Mouse (Mus musculus): ENCODE measurements at regions not wholly inside any gene's neighbourhood (a gene's known extent, or its start where the extent isn't known, plus 50 kb on each side); places are given as distances from the start of the nearest gene placed in this dataset.

GRCm38 (mm10) chr1:163512008-163512407, 108.5 kb upstream of the Gorab start:
- no peak overlapping the region for H3K9ac ChIP-seq (replicated peaks; ENCODE audit: low read depth, low read length)
- H3K4me3 ChIP-seq (ENCODE audit: low read depth, low read length), result no peak overlapping the region
- H3K4me2 ChIP-seq (ENCODE audit: low read depth, low read length), result no peak overlapping the region
- no peak overlapping the region for H3K27ac ChIP-seq (ENCODE audit: low read depth, low read length)
- no peaks in the 10 kb centered on the region for H3K4me1 ChIP-seq (ENCODE audit: control insufficient read depth, insufficient read depth, low read length)
- no peak for ATAC-seq (ENCODE audit: low read depth)
- no peaks in the 10 kb centered on the region for H3K9me3 ChIP-seq (ENCODE audit: control insufficient read depth, low read length)
- 65% methylated on average over 1 of the region's 1 CpGs for WGBS
- H3K27me3 ChIP-seq (ENCODE audit: control insufficient read depth, insufficient read depth, low read length), result no peaks in the 10 kb centered on the region
- no peaks in the 10 kb centered on the region for H3K36me3 ChIP-seq (ENCODE audit: control insufficient read depth, insufficient read depth, low read length)

GRCm38 (mm10) chr1:163505035-163505434, 101.6 kb upstream of the Gorab start:
- ATAC-seq (ENCODE audit: low read depth), result no peak
- WGBS, result 76% methylated on average over 7 of the region's 7 CpGs

GRCm38 (mm10) chr1:163502557-163502956, 99.1 kb upstream of the Gorab start:
- no peaks in the 10 kb centered on the region for H3K36me3 ChIP-seq (ENCODE audit: control insufficient read depth, insufficient read depth, low read length)
- no peaks in the 10 kb centered on the region for H3K27me3 ChIP-seq (ENCODE audit: control insufficient read depth, insufficient read depth, low read length)
- WGBS, result 81% methylated on average over 1 of the region's 1 CpGs
- no peak overlapping the region for H3K9ac ChIP-seq (replicated peaks; ENCODE audit: low read depth, low read length)
- no peak for ATAC-seq (ENCODE audit: low read depth)
- no peaks in the 10 kb centered on the region for H3K9me3 ChIP-seq (ENCODE audit: control insufficient read depth, low read length)
- no peak overlapping the region for H3K4me3 ChIP-seq (ENCODE audit: low read depth, low read length)
- no peak overlapping the region for H3K4me2 ChIP-seq (ENCODE audit: low read depth, low read length)
- H3K4me1 ChIP-seq (ENCODE audit: control insufficient read depth, insufficient read depth, low read length), result no peaks in the 10 kb centered on the region
- no peak overlapping the region for H3K27ac ChIP-seq (ENCODE audit: low read depth, low read length)

More at GRCm38 (mm10) chr1:163505035-163505434, 101.6 kb upstream of the Gorab start:
- H3K9ac ChIP-seq (replicated peaks; ENCODE audit: low read depth, low read length), result no peak overlapping the region
- no peaks in the 10 kb centered on the region for H3K36me3 ChIP-seq (ENCODE audit: control insufficient read depth, insufficient read depth, low read length)
- H3K27me3 ChIP-seq (ENCODE audit: control insufficient read depth, insufficient read depth, low read length), result no peaks in the 10 kb centered on the region
- H3K4me2 ChIP-seq (ENCODE audit: low read depth, low read length), result no peak overlapping the region
- H3K4me3 ChIP-seq (ENCODE audit: low read depth, low read length), result no peak overlapping the region
- no peaks in the 10 kb centered on the region for H3K4me1 ChIP-seq (ENCODE audit: control insufficient read depth, insufficient read depth, low read length)
- H3K27ac ChIP-seq (ENCODE audit: low read depth, low read length), result no peak overlapping the region
- no peaks in the 10 kb centered on the region for H3K9me3 ChIP-seq (ENCODE audit: control insufficient read depth, low read length)

- no peak overlapping the region for H3K4me2 ChIP-seq (ENCODE audit: low read depth, low read length)
- ATAC-seq (ENCODE audit: low read depth), result no peak
- H3K4me1 ChIP-seq (ENCODE audit: control insufficient read depth, insufficient read depth, low read length), result no peaks in the 10 kb centered on the region
- H3K9me3 ChIP-seq (ENCODE audit: control insufficient read depth, low read length), result no peaks in the 10 kb centered on the region
- no peak overlapping the region for H3K4me3 ChIP-seq (ENCODE audit: low read depth, low read length)
- WGBS, result 90% methylated on average over 5 of the region's 5 CpGs
- no peak overlapping the region for H3K27ac ChIP-seq (ENCODE audit: low read depth, low read length)
- no peak overlapping the region for H3K9ac ChIP-seq (replicated peaks; ENCODE audit: low read depth, low read length)
- H3K27me3 ChIP-seq (ENCODE audit: control insufficient read depth, insufficient read depth, low read length), result no peaks in the 10 kb centered on the region
- no peaks in the 10 kb centered on the region for H3K36me3 ChIP-seq (ENCODE audit: control insufficient read depth, insufficient read depth, low read length)
Observed at GRCm38 (mm10) chr1:163498398-163498958, 95.0 kb upstream of the Gorab start.

GRCm38 (mm10) chr1:163496416-163496815, 92.9 kb upstream of the Gorab start:
- no peaks in the 10 kb centered on the region for H3K4me1 ChIP-seq (ENCODE audit: control insufficient read depth, insufficient read depth, low read length)
- H3K9me3 ChIP-seq (ENCODE audit: control insufficient read depth, low read length), result no peaks in the 10 kb centered on the region
- H3K27me3 ChIP-seq (ENCODE audit: control insufficient read depth, insufficient read depth, low read length), result no peaks in the 10 kb centered on the region
- 81% methylated on average over 1 of the region's 1 CpGs for WGBS
- no peak overlapping the region for H3K9ac ChIP-seq (replicated peaks; ENCODE audit: low read depth, low read length)
- no peak for ATAC-seq (ENCODE audit: low read depth)
- H3K4me2 ChIP-seq (ENCODE audit: low read depth, low read length), result no peak overlapping the region
- H3K36me3 ChIP-seq (ENCODE audit: control insufficient read depth, insufficient read depth, low read length), result no peaks in the 10 kb centered on the region
- H3K27ac ChIP-seq (ENCODE audit: low read depth, low read length), result no peak overlapping the region
- no peak overlapping the region for H3K4me3 ChIP-seq (ENCODE audit: low read depth, low read length)

- Histone ChIP-seq H3K4me1 (ENCODE audit: control insufficient read depth, insufficient read depth, low read length) (no peaks in the 10 kb centered on the region), H3K9me3 (ENCODE audit: control insufficient read depth, low read length) (no peaks in the 10 kb centered on the region), H3K4me2 (ENCODE audit: low read depth, low read length) (no peak overlapping the region), H3K36me3 (ENCODE audit: control insufficient read depth, insufficient read depth, low read length) (no peaks in the 10 kb centered on the region), H3K9ac (replicated peaks; ENCODE audit: low read depth, low read length) (no peak overlapping the region), H3K27ac (ENCODE audit: low read depth, low read length) (no peak overlapping the region), H3K4me3 (ENCODE audit: low read depth, low read length) (no peak overlapping the region), H3K27me3 (ENCODE audit: control insufficient read depth, insufficient read depth, low read length) (no peaks in the 10 kb centered on the region)
- ATAC-seq (ENCODE audit: low read depth), result no peak
- 72% methylated on average over 6 of the region's 6 CpGs for WGBS
Observed at GRCm38 (mm10) chr1:163488532-163488931, 85.1 kb upstream of the Gorab start.

- no peak for ATAC-seq (ENCODE audit: low read depth)
- H3K9me3 ChIP-seq (ENCODE audit: control insufficient read depth, low read length), result no peaks in the 10 kb centered on the region
- no peaks in the 10 kb centered on the region for H3K36me3 ChIP-seq (ENCODE audit: control insufficient read depth, insufficient read depth, low read length)
- H3K9ac ChIP-seq (replicated peaks; ENCODE audit: low read depth, low read length), result no peak overlapping the region
- H3K4me3 ChIP-seq (ENCODE audit: low read depth, low read length), result no peak overlapping the region
- no peaks in the 10 kb centered on the region for H3K27me3 ChIP-seq (ENCODE audit: control insufficient read depth, insufficient read depth, low read length)
- H3K27ac ChIP-seq (ENCODE audit: low read depth, low read length), result no peak overlapping the region
- no peak overlapping the region for H3K4me2 ChIP-seq (ENCODE audit: low read depth, low read length)
- H3K4me1 ChIP-seq (ENCODE audit: control insufficient read depth, insufficient read depth, low read length), result no peaks in the 10 kb centered on the region
- WGBS, result 81% methylated on average over 4 of the region's 4 CpGs
Observed at GRCm38 (mm10) chr1:163488109-163488508, 84.6 kb upstream of the Gorab start.

GRCm38 (mm10) chr1:163483098-163483497, 79.6 kb upstream of the Gorab start:
- H3K4me2 ChIP-seq (ENCODE audit: low read depth, low read length), result no peak overlapping the region
- 85% methylated on average over 3 of the region's 3 CpGs for WGBS
- no peak overlapping the region for H3K9ac ChIP-seq (replicated peaks; ENCODE audit: low read depth, low read length)
- no peak overlapping the region for H3K27ac ChIP-seq (ENCODE audit: low read depth, low read length)
- H3K9me3 ChIP-seq (ENCODE audit: control insufficient read depth, low read length), result no peaks in the 10 kb centered on the region
- H3K4me3 ChIP-seq (ENCODE audit: low read depth, low read length), result no peak overlapping the region
- ATAC-seq (ENCODE audit: low read depth), result no peak
- no peaks in the 10 kb centered on the region for H3K4me1 ChIP-seq (ENCODE audit: control insufficient read depth, insufficient read depth, low read length)
- H3K36me3 ChIP-seq (ENCODE audit: control insufficient read depth, insufficient read depth, low read length), result no peaks in the 10 kb centered on the region
- no peaks in the 10 kb centered on the region for H3K27me3 ChIP-seq (ENCODE audit: control insufficient read depth, insufficient read depth, low read length)

GRCm38 (mm10) chr1:163477478-163478167, 74.2 kb upstream of the Gorab start:
- Histone ChIP-seq H3K36me3 (ENCODE audit: control insufficient read depth, insufficient read depth, low read length) (no peaks in the 10 kb centered on the region), H3K27me3 (ENCODE audit: control insufficient read depth, insufficient read depth, low read length) (no peaks in the 10 kb centered on the region), H3K4me2 (ENCODE audit: low read depth, low read length) (no peak overlapping the region), H3K27ac (ENCODE audit: low read depth, low read length) (no peak overlapping the region), H3K4me3 (ENCODE audit: low read depth, low read length) (no peak overlapping the region), H3K9me3 (ENCODE audit: control insufficient read depth, low read length) (no peaks in the 10 kb centered on the region), H3K4me1 (ENCODE audit: control insufficient read depth, insufficient read depth, low read length) (no peaks in the 10 kb centered on the region), H3K9ac (replicated peaks; ENCODE audit: low read depth, low read length) (no peak overlapping the region)
- 31% methylated on average over 4 of the region's 4 CpGs for WGBS
- peak; percentile 56; the same call in 1 of the 2 replicates for ATAC-seq (ENCODE audit: low read depth)

Data from neural tube, embryonic 14.5 days (tissue).